Mouse (Mus musculus): ENCODE measurements around the gene Gkn1. TPM values are rescaled to one million over a fixed set of nuclear protein-coding genes. Genes with fewer than 3 reads are reported as not detected.

Gkn1 gene
- polyA plus RNA-seq, 1 experiment from 2014 or later = not detected

DNA sequence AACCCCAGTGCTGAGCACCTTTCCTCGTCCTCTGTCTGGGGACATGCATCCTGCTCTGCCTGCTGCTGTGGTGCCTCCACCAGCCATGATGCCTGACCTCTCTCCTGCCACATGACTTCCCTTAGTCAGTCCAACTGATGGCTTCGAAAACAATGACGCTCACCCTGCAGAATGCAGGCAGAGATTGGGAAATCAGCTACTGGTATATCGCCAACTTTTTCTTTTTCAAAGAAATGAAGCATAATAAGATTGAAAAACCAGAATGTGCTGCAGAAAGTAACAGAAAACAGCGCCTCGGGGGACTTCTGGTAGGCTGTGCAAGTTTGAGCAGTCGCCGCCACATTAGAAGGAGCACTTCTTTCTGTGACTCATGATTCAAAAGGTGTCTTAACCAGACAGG, 33.8 kb downstream of the Gkn1 start:
- no peak overlapping the region for H3K4me3 ChIP-seq (replicated peaks)
- no peak overlapping the region for H3K4me2 ChIP-seq
- H3K36me3 ChIP-seq = no peaks in the 10 kb centered on the region
- no peaks in the 10 kb centered on the region for H3K9me3 ChIP-seq (replicated peaks)
- H3K4me1 ChIP-seq = peaks cover 7% of the 10 kb centered on the region; the same call in 1 of the 2 replicates
- no peak overlapping the region for H3K9ac ChIP-seq (replicated peaks)
- no peak overlapping the region for H3K27ac ChIP-seq (replicated peaks)
- ATAC-seq (ENCODE audit: low FRiP score) = no peak
- 92% methylated on average over 8 of the region's 8 CpGs for WGBS
- H3K27me3 ChIP-seq (replicated peaks) = no peaks in the 10 kb centered on the region

- 55% methylated on average over 4 of the region's 4 CpGs for WGBS
- ATAC-seq (ENCODE audit: low FRiP score) = no peak
Observed at GRCm38 (mm10) chr6:87312761-87313160, 38.0 kb downstream of the Gkn1 start.

GRCm38 (mm10) chr6:87304486-87304885, 46.3 kb downstream of the Gkn1 start:
- no peak overlapping the region for H3K9ac ChIP-seq (replicated peaks)
- no peak overlapping the region for H3K27ac ChIP-seq (replicated peaks)
- H3K4me2 ChIP-seq = no peak overlapping the region
- 88% methylated on average over 8 of the region's 8 CpGs for WGBS
- H3K4me1 ChIP-seq = peaks cover 8% of the 10 kb centered on the region
- no peaks in the 10 kb centered on the region for H3K36me3 ChIP-seq
- no peaks in the 10 kb centered on the region for H3K9me3 ChIP-seq (replicated peaks)
- no peak overlapping the region for H3K4me3 ChIP-seq (replicated peaks)
- no peak for ATAC-seq (ENCODE audit: low FRiP score)
- no peaks in the 10 kb centered on the region for H3K27me3 ChIP-seq (replicated peaks)

More at GRCm38 (mm10) chr6:87312761-87313160, 38.0 kb downstream of the Gkn1 start:
- Histone ChIP-seq H3K9ac (replicated peaks) (no peak overlapping the region), H3K27me3 (replicated peaks) (no peaks in the 10 kb centered on the region), H3K4me3 (replicated peaks) (no peak overlapping the region), H3K4me1 (peaks cover 7% of the 10 kb centered on the region; the same call in 1 of the 2 replicates), H3K27ac (replicated peaks) (no peak overlapping the region), H3K9me3 (replicated peaks) (no peaks in the 10 kb centered on the region), H3K36me3 (0 out of 2 replicates have a peak, but pooled peaks cover 4% of the 10 kb centered on the region), H3K4me2 (no peak overlapping the region)

DNA sequence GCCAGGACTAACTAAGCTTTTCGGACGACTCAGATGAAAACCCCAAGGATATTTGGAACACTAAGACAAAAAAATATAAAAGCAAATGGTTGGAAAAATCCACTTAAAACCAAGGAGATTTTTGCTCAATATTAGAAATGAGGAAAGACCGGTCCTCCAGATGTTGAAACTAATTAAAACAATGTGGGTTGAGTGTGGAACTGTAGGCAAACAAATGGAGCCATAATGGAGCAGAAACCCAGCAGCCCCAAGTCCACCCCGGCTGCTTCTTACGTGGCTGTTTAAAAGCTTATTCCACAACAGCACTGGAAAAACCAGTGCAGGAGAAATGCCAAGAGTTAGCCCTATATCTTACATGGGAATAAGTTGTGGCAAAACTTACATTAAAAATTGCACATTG, 48.0 kb downstream of the Gkn1 start:
- H3K9me3 ChIP-seq (replicated peaks) = no peaks in the 10 kb centered on the region
- H3K4me1 ChIP-seq = peaks cover 8% of the 10 kb centered on the region
- no peaks in the 10 kb centered on the region for H3K36me3 ChIP-seq
- no peak overlapping the region for H3K27ac ChIP-seq (replicated peaks)
- WGBS = 69% methylated on average over 5 of the region's 5 CpGs
- no peak overlapping the region for H3K9ac ChIP-seq (replicated peaks)
- H3K4me2 ChIP-seq = no peak overlapping the region
- no peak overlapping the region for H3K4me3 ChIP-seq (replicated peaks)
- ATAC-seq (ENCODE audit: low FRiP score) = no peak
- H3K27me3 ChIP-seq (replicated peaks) = no peaks in the 10 kb centered on the region

DNA sequence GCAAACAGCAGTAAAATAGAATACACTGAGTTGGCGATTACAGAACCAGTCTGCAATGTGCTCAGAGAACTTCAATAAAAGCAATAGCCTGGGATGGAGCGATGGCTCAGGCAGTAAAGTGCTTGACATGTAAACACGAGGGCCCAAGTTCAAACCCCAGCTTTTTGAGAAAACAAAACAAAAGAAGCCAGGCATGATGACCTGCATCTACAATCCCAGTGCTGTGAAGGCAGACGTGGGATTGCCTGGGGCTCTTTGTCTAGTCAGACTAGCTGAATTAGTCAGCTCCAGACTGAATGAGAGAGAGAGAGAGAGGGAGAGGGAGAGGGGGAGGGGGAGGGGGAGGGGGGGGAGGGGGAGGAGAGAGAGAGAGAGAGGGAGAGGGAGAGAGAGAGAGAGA, 48.8 kb downstream of the Gkn1 start:
- peaks cover 8% of the 10 kb centered on the region for H3K4me1 ChIP-seq

More for the DNA sequence above, 48.8 kb downstream of the Gkn1 start:
- WGBS = 24% methylated on average over 4 of the region's 4 CpGs
- Histone ChIP-seq H3K27me3 (replicated peaks) (no peaks in the 10 kb centered on the region), H3K4me3 (replicated peaks) (no peak overlapping the region), H3K9me3 (replicated peaks) (no peaks in the 10 kb centered on the region), H3K27ac (replicated peaks) (no peak overlapping the region), H3K4me2 (no peak overlapping the region), H3K36me3 (no peaks in the 10 kb centered on the region), H3K9ac (replicated peaks) (no peak overlapping the region)
- no peak for ATAC-seq (ENCODE audit: low FRiP score)

Other genes starting within 250 kb of the Gkn1 start
- 0.18 and 0.36 TPM in 2 replicates for gene D6Ertd527e, start 246.2 kb downstream of the Gkn1 start, polyA plus RNA-seq (2015; fragmentation: Nextera tagmentation; extraction: Ambion mirVana)
- gene Antxr1, start 15.1 kb downstream of the Gkn1 start, polyA plus RNA-seq (2015; fragmentation: Nextera tagmentation; extraction: Ambion mirVana) = 6.4 and 6.7 TPM in 2 replicates
- gene Gkn2, start 22.4 kb upstream of the Gkn1 start, polyA plus RNA-seq (2015; fragmentation: Nextera tagmentation; extraction: Ambion mirVana) = not detected in 2 replicates
- gene Gkn3, start 38.0 kb upstream of the Gkn1 start, polyA plus RNA-seq (2015; fragmentation: Nextera tagmentation; extraction: Ambion mirVana) = 0.42 and 0.57 TPM in 2 replicates
- gene Bmp10, start 78.1 kb upstream of the Gkn1 start, polyA plus RNA-seq (2015; fragmentation: Nextera tagmentation; extraction: Ambion mirVana) = not detected in 2 replicates
- 3.6 and 6.3 TPM in 2 replicates for gene Arhgap25, start 182.3 kb upstream of the Gkn1 start, polyA plus RNA-seq (2015; fragmentation: Nextera tagmentation; extraction: Ambion mirVana)
- 3.0 and 3.9 TPM in 2 replicates for gene Prokr1, start 239.8 kb upstream of the Gkn1 start, polyA plus RNA-seq (2015; fragmentation: Nextera tagmentation; extraction: Ambion mirVana)

Measured in neural tube, embryonic 15.5 days (tissue).